11 mouse cellular contexts compared by ENCODE assay signal in the genomic region with DNA sequence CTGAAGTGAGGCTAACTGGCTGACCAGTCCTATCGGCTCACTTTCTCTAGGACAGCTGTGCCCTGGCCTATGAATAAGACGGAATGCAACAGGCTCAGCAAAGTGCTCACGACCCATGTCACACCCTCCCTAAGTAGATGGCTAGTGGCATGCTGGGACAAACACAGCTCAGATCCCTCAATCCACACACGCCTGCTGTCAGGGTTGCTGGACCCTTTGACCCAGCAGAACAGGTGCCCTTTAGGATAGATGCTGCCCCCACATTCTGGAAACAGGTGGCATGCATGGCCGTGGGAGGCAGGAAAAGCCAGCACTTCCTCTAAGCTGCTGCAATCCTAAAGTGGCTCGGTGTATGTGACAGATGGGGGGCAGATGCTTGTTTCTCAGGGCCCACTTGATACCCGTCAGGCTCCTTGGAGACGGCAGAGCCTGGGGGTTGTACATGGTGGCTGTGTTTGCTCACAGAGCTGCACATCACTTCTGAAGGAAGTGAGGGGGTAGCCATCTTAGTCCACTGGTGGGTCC. TPM values are rescaled to one million over a fixed set of nuclear protein-coding genes. Genes with fewer than 3 reads are reported as not detected.
DNase-seq lines count a peak whose midpoint lies in the region; ATAC-seq and TF ChIP-seq lines count a peak whose summit lies in the region.
"Had no signal": no experiment of that assay in that cellular context is flagged by ENCODE, and none has a peak within 500 bp of the region (broad histone marks: within the 10 kb centered on the region; RNA-seq: fewer than 3 reads in every experiment).

No protein-coding gene starts in this region.

- no peak overlapping the region for H3ac ChIP-seq in myocyte (ENCODE audit: control insufficient read depth, insufficient read length)

- TF ChIP-seq POLR2A in myocyte (IDR thresholded peaks at IDR 0.05; ENCODE audit: insufficient read length, low read depth): no peak
- TF ChIP-seq POLR2A in cerebellum, adult 2 months (IDR thresholded peaks at IDR 0.05; ENCODE audit: borderline replicate concordance, insufficient read depth, low read length): no peak

- no peak overlapping the region for H3K4me2 ChIP-seq in forebrain, embryonic 14.5 days (ENCODE audit: low read length)
- no peak overlapping the region for H3K4me2 ChIP-seq in forebrain, embryonic 16.5 days (ENCODE audit: low read length)
- H3K4me2 ChIP-seq in embryonic facial prominence, embryonic 15.5 days (replicated peaks): no peak overlapping the region
- no peak overlapping the region for H3K4me2 ChIP-seq in myocyte (ENCODE audit: low read depth)
- H3K4me2 ChIP-seq: heart, embryonic 13.5 days had no signal

- H3K27me3 ChIP-seq in forebrain, embryonic 14.5 days (replicated peaks; ENCODE audit: control insufficient read depth, insufficient read depth, low read length): no peaks in the 10 kb centered on the region
- no peaks in the 10 kb centered on the region for H3K27me3 ChIP-seq in forebrain, embryonic 16.5 days (replicated peaks; ENCODE audit: control insufficient read depth, insufficient read depth, low read length)
- H3K27me3 ChIP-seq in embryonic facial prominence, embryonic 15.5 days: no peaks in the 10 kb centered on the region
- peaks cover 7% of the 10 kb centered on the region for H3K27me3 ChIP-seq in myocyte (ENCODE audit: control insufficient read depth, insufficient read depth, insufficient read length)
- H3K27me3 ChIP-seq in cerebellum, adult 2 months (ENCODE audit: control insufficient read depth, insufficient read depth, low read length): no peaks in the 10 kb centered on the region

- H3K9ac ChIP-seq in forebrain, embryonic 14.5 days (ENCODE audit: low read length): no peak overlapping the region
- no peak overlapping the region for H3K9ac ChIP-seq in forebrain, embryonic 16.5 days (replicated peaks; ENCODE audit: low read depth, low read length)
- no peak overlapping the region for H3K9ac ChIP-seq in embryonic facial prominence, embryonic 15.5 days
- H3K9ac ChIP-seq: heart, embryonic 13.5 days had no signal

- H3K4me1 ChIP-seq in forebrain, embryonic 14.5 days (ENCODE audit: control insufficient read depth, insufficient read depth, low read length): no peaks in the 10 kb centered on the region
- no peaks in the 10 kb centered on the region for H3K4me1 ChIP-seq in forebrain, embryonic 16.5 days (replicated peaks; ENCODE audit: control insufficient read depth, insufficient read depth, low read length)
- H3K4me1 ChIP-seq in embryonic facial prominence, embryonic 15.5 days: no peaks in the 10 kb centered on the region; the same call in 1 of the 2 replicates
- no peaks in the 10 kb centered on the region for H3K4me1 ChIP-seq in cerebellum, adult 2 months (ENCODE audit: control insufficient read depth, insufficient read depth, low read length)
- H3K4me1 ChIP-seq: neural tube, embryonic 12.5 days had no signal

- no peaks in the 10 kb centered on the region for H3K9me3 ChIP-seq in forebrain, embryonic 14.5 days (replicated peaks; ENCODE audit: control insufficient read depth, low read length)
- H3K9me3 ChIP-seq in forebrain, embryonic 16.5 days (ENCODE audit: control insufficient read depth, low read length): no peaks in the 10 kb centered on the region
- no peaks in the 10 kb centered on the region for H3K9me3 ChIP-seq in embryonic facial prominence, embryonic 15.5 days (replicated peaks)
- H3K9me3 ChIP-seq: G1E; heart, embryonic 13.5 days; neural tube, embryonic 12.5 days had no signal

- DNase-seq in forebrain, embryonic 14.5 days (ENCODE audit: low spot score): peak; percentile 18
- DNase-seq in layer of hippocampus, postnatal 14 days (ENCODE audit: low spot score in 2 of 2): peak; percentile 63 to 66
- no peak for DNase-seq in cerebellum, adult 2 months
- no peak for DNase-seq in adipocyte (ENCODE audit: low spot score)
- no peak for DNase-seq in cerebellum, adult 11-12 months

- H3K79me2 ChIP-seq in myocyte (ENCODE audit: control insufficient read depth, insufficient read depth): no peaks in the 10 kb centered on the region

- H3K36me3 ChIP-seq in forebrain, embryonic 14.5 days (ENCODE audit: control insufficient read depth, insufficient read depth, low read length): no peaks in the 10 kb centered on the region
- H3K36me3 ChIP-seq in forebrain, embryonic 16.5 days (ENCODE audit: control insufficient read depth, insufficient read depth): no peaks in the 10 kb centered on the region
- H3K36me3 ChIP-seq in embryonic facial prominence, embryonic 15.5 days: no peaks in the 10 kb centered on the region
- no peaks in the 10 kb centered on the region for H3K36me3 ChIP-seq in myocyte (ENCODE audit: control insufficient read depth, insufficient read depth)
- H3K36me3 ChIP-seq: G1E; heart, embryonic 13.5 days; neural tube, embryonic 12.5 days had no signal

- WGBS in forebrain, embryonic 14.5 days: 75% methylated on average over 8 of the region's 8 CpGs
- WGBS in forebrain, embryonic 16.5 days: 69% methylated on average over 8 of the region's 8 CpGs
- WGBS in embryonic facial prominence, embryonic 15.5 days: 47% methylated on average over 8 of the region's 8 CpGs
- WGBS in cerebellum, adult 2 months: 57% methylated on average over 8 of the region's 8 CpGs

- no peak overlapping the region for H3K4me3 ChIP-seq in forebrain, embryonic 14.5 days (ENCODE audit: low read depth, low read length)
- H3K4me3 ChIP-seq in forebrain, embryonic 16.5 days (replicated peaks; ENCODE audit: low read length): no peak overlapping the region
- no peak overlapping the region for H3K4me3 ChIP-seq in embryonic facial prominence, embryonic 15.5 days (replicated peaks)
- no peak overlapping the region for H3K4me3 ChIP-seq in myocyte
- H3K4me3 ChIP-seq in cerebellum, adult 2 months (replicated peaks; ENCODE audit: insufficient read depth, low read depth, low read length): no peak overlapping the region
- H3K4me3 ChIP-seq: heart, embryonic 13.5 days; neural tube, embryonic 12.5 days had no signal

- TF ChIP-seq CTCF in cerebellum, adult 2 months (IDR thresholded peaks at IDR 0.05; ENCODE audit: borderline replicate concordance, insufficient read depth, low read depth, low read length): no peak

- H3K27ac ChIP-seq in forebrain, embryonic 14.5 days (ENCODE audit: low read depth, low read length): no peak overlapping the region
- no peak overlapping the region for H3K27ac ChIP-seq in forebrain, embryonic 16.5 days (ENCODE audit: low read length)
- H3K27ac ChIP-seq in embryonic facial prominence, embryonic 15.5 days (replicated peaks): no peak overlapping the region
- no peak overlapping the region for H3K27ac ChIP-seq in cerebellum, adult 2 months (ENCODE audit: insufficient read depth, low read length)
- H3K27ac ChIP-seq: heart, embryonic 13.5 days; neural tube, embryonic 12.5 days had no signal

- ATAC-seq in forebrain, embryonic 14.5 days: no peak; the same call in 1 of the 2 replicates
- ATAC-seq in forebrain, embryonic 16.5 days: no peak
- peak; percentile 39 for ATAC-seq in embryonic facial prominence, embryonic 15.5 days (ENCODE audit: insufficient number of reproducible peaks, low FRiP score, low TSS enrichment, low read depth)

TF ChIP-seq in myocyte, 11 proteins besides CTCF, POLR2A, EP300 and RAD21:
- TF ChIP-seq MAX (IDR thresholded peaks at IDR 0.05; ENCODE audit: low read depth) (no peak), TCF12 (IDR thresholded peaks at IDR 0.05; ENCODE audit: insufficient read depth, poor library complexity, severe bottlenecking) (peak; percentile 81), TCF3 (IDR thresholded peaks at IDR 0.05; ENCODE audit: insufficient read length, low read depth) (peak; percentile 21), MYOG (IDR thresholded peaks at IDR 0.05; ENCODE audit: control insufficient read depth in 1 of 3, insufficient read depth in 1 of 3, insufficient read length in 2 of 3, low read depth in 2 of 3) (peak in 2 of 3 experiments; percentile 36 to 81), MYOD1 (IDR thresholded peaks at IDR 0.05; ENCODE audit: control insufficient read depth in 1 of 3, insufficient read length in 2 of 3, low read depth in 2 of 3) (peak in 2 of 3 experiments; percentile 79 to 95)

RNA-seq across cellular contexts. Expression of a gene that starts 36.3 kb away (rescaled TPM):
- 1.5 TPM in 2 replicates for polyA plus RNA-seq in forebrain, embryonic 14.5 days (2014; fragmentation: Nextera tagmentation; extraction: Ambion mirVana)
- 2.4 and 4.0 TPM in 2 replicates for polyA plus RNA-seq in forebrain, embryonic 16.5 days (2015; fragmentation: Nextera tagmentation; extraction: Ambion mirVana)
- 2.4 and 3.8 TPM in 2 replicates for polyA plus RNA-seq in embryonic facial prominence, embryonic 15.5 days (2015; fragmentation: Nextera tagmentation; extraction: Ambion mirVana)
- total RNA-seq in layer of hippocampus, postnatal 14 days (2021): 1 to 10 TPM; 4.9 TPM
- 0.58 TPM for polyA plus RNA-seq in myocyte (2012; fragmentation: generic; extraction: Trizol)
- polyA plus RNA-seq in cerebellum, adult 2 months (2012; rRNA removed): 12.9 and 16.9 TPM in 2 replicates

RNA-seq across cellular contexts. Expression of a gene that starts 42.2 kb away (rescaled TPM):
- polyA plus RNA-seq in forebrain, embryonic 14.5 days (2014; fragmentation: Nextera tagmentation; extraction: Ambion mirVana): 1.9 and 4.2 TPM in 2 replicates
- 4.6 and 7.2 TPM in 2 replicates for polyA plus RNA-seq in forebrain, embryonic 16.5 days (2015; fragmentation: Nextera tagmentation; extraction: Ambion mirVana)
- 3.7 and 6.1 TPM in 2 replicates for polyA plus RNA-seq in embryonic facial prominence, embryonic 15.5 days (2015; fragmentation: Nextera tagmentation; extraction: Ambion mirVana)
- 1 to 10 TPM; 1.1 to 1.8 TPM for total RNA-seq in layer of hippocampus, postnatal 14 days (2021)
- polyA plus RNA-seq in myocyte (2012; fragmentation: generic; extraction: Trizol): 1.1 TPM
- polyA plus RNA-seq in cerebellum, adult 2 months (2012; rRNA removed): 9.0 and 10.8 TPM in 2 replicates

RNA-seq across cellular contexts. Expression of a gene that starts 42.2 kb away (rescaled TPM):
- 16.4 and 23.3 TPM in 2 replicates for polyA plus RNA-seq in forebrain, embryonic 14.5 days (2014; fragmentation: Nextera tagmentation; extraction: Ambion mirVana)
- 16.2 and 17.4 TPM in 2 replicates for polyA plus RNA-seq in forebrain, embryonic 16.5 days (2015; fragmentation: Nextera tagmentation; extraction: Ambion mirVana)
- polyA plus RNA-seq in embryonic facial prominence, embryonic 15.5 days (2015; fragmentation: Nextera tagmentation; extraction: Ambion mirVana): 16.7 and 20.8 TPM in 2 replicates
- 1 to 10 TPM; 5.3 to 6.3 TPM for total RNA-seq in layer of hippocampus, postnatal 14 days (2021)
- 10.7 TPM for polyA plus RNA-seq in myocyte (2012; fragmentation: generic; extraction: Trizol)
- polyA plus RNA-seq in cerebellum, adult 2 months (2012; rRNA removed): 11.2 and 11.9 TPM in 2 replicates

Comparison
In these comparisons a context has a peak if more than half of its experiments do, and no peak if none do; other contexts are left out.
1. DNase-seq: peak in forebrain, embryonic 14.5 days (single experiment) and layer of hippocampus, postnatal 14 days (2 of 2); none in cerebellum, adult 2 months (0 of 2), adipocyte (single experiment) and cerebellum, adult 11-12 months (single experiment).